ENCODE assay signal across 9 mouse cellular contexts in genomic region chr4:45765565-45766201, GRCm38 (mm10). TPM values are rescaled to one million over a fixed set of nuclear protein-coding genes. Genes with fewer than 3 reads are reported as not detected.
DNase-seq lines count a peak whose midpoint lies in the region; ATAC-seq and TF ChIP-seq lines count a peak whose summit lies in the region.
"Had no signal": no experiment of that assay in that cellular context is flagged by ENCODE, and none has a peak within 500 bp of the region (broad histone marks: within the 10 kb centered on the region; RNA-seq: fewer than 3 reads in every experiment).

No protein-coding gene starts in this region.

- peak overlapping the region; percentile 40 for H3K4me3 ChIP-seq in heart, embryonic 10.5 days
- H3K4me3 ChIP-seq in heart, adult 2 months: no peak overlapping the region
- H3K4me3 ChIP-seq in hindbrain, embryonic 11.5 days (ENCODE audit: low read depth, low read length): no peak overlapping the region
- no peak overlapping the region for H3K4me3 ChIP-seq in midbrain, embryonic 15.5 days
- H3K4me3 ChIP-seq: myocyte had no signal

- no peak for DNase-seq in heart, embryonic 10.5 days (ENCODE audit: low spot score)
- DNase-seq in heart, adult 2 months: no peak
- DNase-seq in MN1 (ENCODE audit: low spot score): peak; percentile 60
- DNase-seq in hindbrain, embryonic 11.5 days (ENCODE audit: low spot score): peak; percentile 69
- DNase-seq in ovary, postnatal 36 days (ENCODE audit: low spot score): no peak
- DNase-seq in left cerebral cortex, postnatal 10 days (ENCODE audit: extremely low spot score in 1 of 2, low spot score in 2 of 2): no peak
- no peak for DNase-seq in lung, postnatal 4 days

- no peak for TF ChIP-seq EP300 in heart, adult 2 months (IDR thresholded peaks at IDR 0.05; ENCODE audit: insufficient read depth, low read depth, low read length)

- WGBS in heart, embryonic 10.5 days: 3% methylated on average over 13 of the region's 18 CpGs
- 44% methylated on average over 13 of the region's 18 CpGs for WGBS in heart, adult 2 months
- WGBS in hindbrain, embryonic 11.5 days: 1% methylated on average over 14 of the region's 18 CpGs
- WGBS in midbrain, embryonic 15.5 days: under 1% methylated on average over 14 of the region's 18 CpGs

- intact Hi-C loops in heart, adult 2 months (cut with DNase I): loop anchor here (10.0 kb wide), 1 partner anchor 301 kb away; no protein-coding TSS in a partner anchor
- intact Hi-C loops in left cerebral cortex, postnatal 10 days (cut with DNase I): loop anchor here (5.0 kb wide), 1 partner anchor 228 kb away; no protein-coding TSS in a partner anchor

- H3K4me2 ChIP-seq in hindbrain, embryonic 11.5 days (replicated peaks; ENCODE audit: low read depth, low read length): peak overlapping the region; percentile 32
- peak overlapping the region; percentile 37 for H3K4me2 ChIP-seq in midbrain, embryonic 15.5 days

- H3K27ac ChIP-seq in heart, embryonic 10.5 days: peak overlapping the region; percentile 54
- no peak overlapping the region for H3K27ac ChIP-seq in heart, adult 2 months
- H3K27ac ChIP-seq in hindbrain, embryonic 11.5 days (ENCODE audit: low read depth, low read length): no peak overlapping the region; the same call in 1 of the 2 replicates
- H3K27ac ChIP-seq in midbrain, embryonic 15.5 days: peak overlapping the region; percentile 76

- peaks cover 81% of the 10 kb centered on the region for H3K4me1 ChIP-seq in heart, embryonic 10.5 days
- peaks cover 7% of the 10 kb centered on the region for H3K4me1 ChIP-seq in heart, adult 2 months (ENCODE audit: control insufficient read depth, insufficient read depth, low read length)
- peaks cover 20% of the 10 kb centered on the region for H3K4me1 ChIP-seq in hindbrain, embryonic 11.5 days (replicated peaks; ENCODE audit: control insufficient read depth, insufficient read depth, low read length)
- peaks cover 65% of the 10 kb centered on the region for H3K4me1 ChIP-seq in midbrain, embryonic 15.5 days

- no peaks in the 10 kb centered on the region for H3K79me2 ChIP-seq in heart, adult 2 months (replicated peaks; ENCODE audit: control insufficient read depth, insufficient read depth, low read length)

- H3K9ac ChIP-seq in heart, adult 2 months (ENCODE audit: low read depth, low read length): no peak overlapping the region
- peak overlapping the region; percentile 46 for H3K9ac ChIP-seq in hindbrain, embryonic 11.5 days (ENCODE audit: low read depth, low read length)
- H3K9ac ChIP-seq in midbrain, embryonic 15.5 days: 0 out of 2 replicates have a peak overlapping the region, but pooled peaks have one; percentile 15

- TF ChIP-seq POLR2A in heart, adult 2 months (IDR thresholded peaks at IDR 0.05; ENCODE audit: insufficient read depth, low read depth, low read length): no peak

- peak; percentile 48 for ATAC-seq in hindbrain, embryonic 11.5 days (ENCODE audit: low FRiP score)
- peak; percentile 25; the same call in 1 of the 2 replicates for ATAC-seq in midbrain, embryonic 15.5 days (replicated peaks)

- H3K27me3 ChIP-seq in heart, embryonic 10.5 days (ENCODE audit: insufficient read depth, poor library complexity, severe bottlenecking): peaks cover 51% of the 10 kb centered on the region
- no peaks in the 10 kb centered on the region for H3K27me3 ChIP-seq in heart, adult 2 months (ENCODE audit: control insufficient read depth, insufficient read depth, low read length)
- peaks cover 23% of the 10 kb centered on the region; the same call in 1 of the 2 replicates for H3K27me3 ChIP-seq in hindbrain, embryonic 11.5 days (ENCODE audit: control insufficient read depth, insufficient read depth, low read length)
- no peaks in the 10 kb centered on the region for H3K27me3 ChIP-seq in midbrain, embryonic 15.5 days (replicated peaks)

- H3K9me3 ChIP-seq in heart, embryonic 10.5 days: no peaks in the 10 kb centered on the region
- no peaks in the 10 kb centered on the region for H3K9me3 ChIP-seq in hindbrain, embryonic 11.5 days (ENCODE audit: control insufficient read depth, low read length)
- H3K9me3 ChIP-seq in midbrain, embryonic 15.5 days: no peaks in the 10 kb centered on the region

- H3K36me3 ChIP-seq in heart, embryonic 10.5 days: no peaks in the 10 kb centered on the region
- no peaks in the 10 kb centered on the region for H3K36me3 ChIP-seq in heart, adult 2 months (ENCODE audit: control insufficient read depth, insufficient read depth, low read length)
- H3K36me3 ChIP-seq in hindbrain, embryonic 11.5 days (ENCODE audit: control insufficient read depth, insufficient read depth, low read length): no peaks in the 10 kb centered on the region
- no peaks in the 10 kb centered on the region for H3K36me3 ChIP-seq in midbrain, embryonic 15.5 days (replicated peaks)

- no peak for TF ChIP-seq CTCF in heart, adult 2 months (IDR thresholded peaks at IDR 0.05)

RNA-seq across cellular contexts. Expression of gene Aldh1b1, which starts 33.1 kb away (rescaled TPM):
- 46.1 and 80.9 TPM in 2 replicates for polyA plus RNA-seq in heart, embryonic 10.5 days (2016; fragmentation: Nextera tagmentation; extraction: Ambion mirVana)
- total RNA-seq in heart, adult 2 months (2021): 10 to 100 TPM; 12.3 to 12.7 TPM
- polyA plus RNA-seq in heart, adult 2 months (2012; rRNA removed): 18.9 and 22.2 TPM in 2 replicates
- polyA plus RNA-seq in hindbrain, embryonic 11.5 days (2014; fragmentation: Nextera tagmentation; extraction: Ambion mirVana): 4.5 and 6.0 TPM in 2 replicates
- polyA plus RNA-seq in midbrain, embryonic 15.5 days (2015; fragmentation: Nextera tagmentation; extraction: Ambion mirVana): 22.5 and 23.3 TPM in 2 replicates
- 10 to 100 TPM; 17.7 to 18.3 TPM for total RNA-seq in left cerebral cortex, postnatal 10 days (2021)

Comparison
In these comparisons a context has a peak if more than half of its experiments do, and no peak if none do; other contexts are left out.
1. H3K27ac ChIP-seq: peak in heart, embryonic 10.5 days (single experiment) and midbrain, embryonic 15.5 days (single experiment); none in heart, adult 2 months (single experiment) and hindbrain, embryonic 11.5 days (single experiment).
2. DNase-seq: peak in MN1 (single experiment) and hindbrain, embryonic 11.5 days (single experiment); none in heart, embryonic 10.5 days (single experiment), heart, adult 2 months (0 of 2), ovary, postnatal 36 days (single experiment), left cerebral cortex, postnatal 10 days (0 of 2) and lung, postnatal 4 days (0 of 2).